Mouse (Mus musculus) left cerebral cortex, postnatal 14 days (tissue): Measurements from ENCODE around the gene Arnt2. TPM values are rescaled to one million over a fixed set of nuclear protein-coding genes. Genes with fewer than 3 reads are reported as not detected.

Experiments
- DNase-seq, 2 experiments: peaks; one replicate each; pipeline ENCODE4 v3.0.0; 2021 to 2022; ENCODE audit warnings: low spot score in 2 of 2, mixed read lengths in 1 of 2
- intact Hi-C: fragments of 180-260 bp; cut with DNase I; formaldehyde crosslinking; loops from one replicate; pipeline ENCODE4 v1.15.1; 2025
- total RNA-seq, 2 experiments: library from RNA; stranded (reverse); gene quantifications; 2 replicates each; pipeline ENCODE4 v1.2.3; 2021

Arnt2 gene
- total RNA-seq, 2 experiments from 2014 or later: 189 to 193 TPM

GRCm38 (mm10) chr7:84321542-84321941 lies 88.4 kb downstream of the Arnt2 start:
- intact Hi-C loops: no loop called here
- DNase-seq: no peak

DNA sequence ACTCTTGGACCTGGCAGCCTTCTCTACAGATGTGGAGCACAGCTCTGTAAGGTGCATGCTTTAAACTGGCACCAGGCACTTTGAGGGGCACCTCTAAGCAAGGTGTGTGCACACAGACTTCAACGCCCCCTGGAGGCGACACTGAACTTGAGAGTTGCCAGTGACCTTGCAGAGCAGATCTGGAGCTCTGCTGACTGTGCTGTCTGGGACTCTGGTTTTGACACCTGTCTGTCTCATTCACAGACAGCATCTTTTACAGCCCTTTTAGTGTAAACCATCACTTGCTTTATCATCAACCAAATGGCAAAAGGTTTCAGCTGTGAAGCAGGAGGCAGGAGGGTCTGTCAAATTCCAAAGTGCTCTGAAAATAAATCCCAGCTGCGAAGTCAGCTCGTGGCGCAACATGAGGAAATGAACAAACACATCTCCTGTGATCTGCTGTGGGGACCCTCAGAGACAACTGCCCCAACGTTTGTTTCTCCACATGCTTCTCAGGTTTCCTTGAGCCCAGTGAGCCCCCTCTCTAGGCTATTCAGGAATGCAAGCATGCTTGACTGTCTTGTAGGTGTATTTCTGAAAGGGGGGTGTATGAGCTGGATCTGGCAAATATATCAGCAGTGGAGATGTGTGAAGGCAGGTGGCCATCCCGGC lies 94.5 kb downstream of the Arnt2 start:
- intact Hi-C loops: no loop called here
- DNase-seq: no peak

DNA sequence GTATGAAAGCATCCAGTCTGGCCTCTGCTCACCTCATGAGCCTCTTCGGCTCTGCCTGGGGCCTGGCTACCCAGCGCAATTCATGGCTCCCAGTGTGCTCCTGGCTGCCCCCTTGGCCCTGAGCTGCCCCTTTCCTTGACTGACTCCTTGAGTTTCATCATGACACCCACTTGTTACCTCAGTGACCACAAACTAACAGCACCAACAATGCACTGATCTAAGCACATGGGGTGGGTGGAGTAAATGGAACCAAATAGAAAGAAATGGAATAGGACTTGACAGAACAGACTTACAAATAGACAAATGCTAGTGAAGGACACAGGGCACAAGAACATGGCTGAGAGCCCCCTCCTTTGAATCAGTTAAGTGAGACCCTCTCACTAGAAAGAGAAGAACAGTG lies 95.2 kb downstream of the Arnt2 start:
- no peak for DNase-seq
- intact Hi-C loops: no loop called here

GRCm38 (mm10) chr7:84311624-84312023 lies 98.4 kb downstream of the Arnt2 start:
- intact Hi-C loops: no loop called here

GRCm38 (mm10) chr7:84310909-84311311 lies 99.1 kb downstream of the Arnt2 start:
- intact Hi-C loops: no loop called here
- DNase-seq: no peak

More at GRCm38 (mm10) chr7:84311624-84312023, 98.4 kb downstream of the Arnt2 start:
- no peak for DNase-seq

DNA sequence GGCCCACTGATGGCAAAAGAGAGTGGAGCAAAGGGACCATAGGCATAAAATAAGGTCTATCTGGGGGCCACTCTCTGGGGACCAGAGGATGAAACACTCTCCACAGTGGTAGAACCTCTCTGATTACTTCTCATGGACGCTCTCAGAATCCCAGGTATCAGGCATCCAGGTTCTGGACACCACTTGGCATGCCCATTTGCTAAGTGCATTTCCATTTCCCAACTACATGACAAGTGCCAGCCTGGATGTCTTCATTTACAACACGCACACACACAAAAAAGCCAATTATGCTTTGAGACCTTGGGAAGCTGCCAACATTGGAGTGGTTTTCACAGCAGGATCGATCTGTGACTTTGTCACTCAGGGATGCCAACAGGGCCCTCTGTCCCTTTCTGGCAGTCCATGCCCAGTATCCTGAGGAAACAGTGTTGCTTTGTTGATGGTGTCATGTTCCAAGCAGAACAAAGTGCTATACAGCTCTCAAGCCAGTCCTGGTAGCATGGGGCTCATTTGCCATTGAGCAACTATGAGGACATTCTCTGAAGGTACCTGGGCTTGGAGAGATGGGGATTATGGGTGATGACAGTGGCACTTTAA lies 102.5 kb downstream of the Arnt2 start:
- intact Hi-C loops: no loop called here

GRCm38 (mm10) chr7:84300261-84300660 lies 109.7 kb downstream of the Arnt2 start:
- intact Hi-C loops: no loop called here
- no peak for DNase-seq

More for the DNA sequence above, 102.5 kb downstream of the Arnt2 start:
- no peak for DNase-seq

- intact Hi-C loops: no loop called here
- no peak for DNase-seq
Observed at GRCm38 (mm10) chr7:84299601-84300000, 110.4 kb downstream of the Arnt2 start.

DNA sequence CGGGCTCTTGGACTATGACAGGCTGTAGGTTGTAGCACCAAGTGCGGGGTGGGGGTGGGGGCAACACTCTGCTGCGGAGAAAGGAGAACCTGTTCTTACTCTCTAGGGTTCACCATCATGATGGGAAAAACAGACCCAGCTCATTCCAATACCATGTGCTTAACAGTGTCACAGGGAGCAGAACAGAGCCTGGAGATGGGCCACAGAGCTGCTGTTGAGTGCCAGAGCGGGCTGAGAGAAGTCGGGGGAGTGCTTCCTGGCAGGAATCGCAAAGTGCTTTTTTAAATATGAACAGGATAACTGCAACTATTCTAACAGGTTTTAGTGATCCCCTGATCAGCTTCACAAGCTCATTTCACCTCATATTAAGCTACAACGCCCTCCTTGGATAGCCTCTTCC lies 116.9 kb downstream of the Arnt2 start:
- no peak for DNase-seq
- intact Hi-C loops: no loop called here

DNA sequence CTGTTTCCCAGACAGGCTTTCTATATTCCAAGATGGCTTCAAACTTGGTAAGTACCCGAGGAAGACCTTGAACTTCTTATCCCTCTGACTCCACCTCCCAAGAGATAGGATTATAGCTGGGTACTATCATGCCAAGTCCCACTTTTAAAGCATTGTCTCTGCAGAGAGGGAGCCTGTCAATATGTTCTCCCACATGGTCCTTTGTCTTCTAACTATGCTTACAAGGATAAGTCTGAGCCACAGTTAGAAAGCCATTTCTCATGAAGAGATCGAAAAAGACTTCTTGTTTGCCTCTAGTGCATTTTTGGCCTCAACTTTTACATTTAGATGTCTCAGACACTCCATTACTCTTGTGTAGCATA lies 122.8 kb downstream of the Arnt2 start:
- no peak for DNase-seq
- intact Hi-C loops: loop anchor here (5.0 kb wide), 1 partner anchor 70 kb away; no protein-coding TSS in a partner anchor

DNA sequence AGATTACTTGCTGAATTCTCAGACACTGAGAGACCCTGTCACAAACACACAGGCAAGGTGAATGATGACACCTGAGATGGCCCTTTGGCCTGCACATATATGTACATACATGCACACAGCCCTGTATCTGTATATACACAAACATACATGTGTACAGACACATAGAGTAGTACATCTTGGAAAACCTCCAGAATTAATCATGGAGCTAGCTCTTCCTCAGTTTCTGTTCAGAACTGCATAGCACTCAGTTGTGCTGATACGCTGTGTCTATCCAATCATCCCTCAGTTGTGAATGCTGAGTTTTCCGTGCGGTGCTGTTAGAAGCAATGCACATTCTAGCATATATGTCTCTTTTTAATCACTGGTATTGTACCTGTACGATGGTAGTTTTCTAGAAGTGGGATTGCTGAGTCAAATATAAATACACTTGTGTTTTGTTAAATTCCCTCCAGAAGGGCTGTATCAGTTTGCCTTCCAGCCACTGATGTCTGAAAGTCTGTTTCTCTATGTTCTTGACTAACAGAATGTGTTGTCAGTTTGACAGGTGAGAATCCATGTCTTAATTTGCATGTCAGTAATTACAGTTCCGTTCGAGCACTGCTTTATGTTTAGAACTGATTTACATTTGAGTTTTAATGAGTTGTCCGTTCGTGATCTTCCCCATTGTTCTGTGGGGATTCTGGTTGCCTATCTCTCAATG lies 123.3 kb downstream of the Arnt2 start:
- DNase-seq: no peak
- intact Hi-C loops: loop anchor here (5.0 kb wide), 1 partner anchor 71 kb away; no protein-coding TSS in a partner anchor

DNA sequence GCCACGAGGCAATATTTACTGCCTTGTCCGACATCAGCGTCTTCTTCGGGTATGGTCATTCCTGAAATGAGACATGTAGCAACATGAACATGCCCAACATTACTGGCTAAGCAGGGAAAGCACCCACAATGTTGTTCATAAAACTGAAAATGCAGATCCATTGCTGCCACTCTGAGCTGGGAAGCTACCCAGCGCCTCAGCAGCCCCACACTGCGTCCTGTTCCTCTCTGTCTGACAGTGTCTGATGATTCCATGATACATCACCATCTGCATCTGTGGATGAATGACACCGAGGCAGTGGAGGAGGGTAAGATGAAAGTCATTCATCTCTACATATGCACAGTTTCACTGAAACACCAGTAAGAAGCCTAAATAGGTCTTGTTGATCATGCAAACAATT lies 124.2 kb downstream of the Arnt2 start:
- no peak for DNase-seq
- intact Hi-C loops: loop anchor here (5.0 kb wide), 1 partner anchor 72 kb away; no protein-coding TSS in a partner anchor

DNA sequence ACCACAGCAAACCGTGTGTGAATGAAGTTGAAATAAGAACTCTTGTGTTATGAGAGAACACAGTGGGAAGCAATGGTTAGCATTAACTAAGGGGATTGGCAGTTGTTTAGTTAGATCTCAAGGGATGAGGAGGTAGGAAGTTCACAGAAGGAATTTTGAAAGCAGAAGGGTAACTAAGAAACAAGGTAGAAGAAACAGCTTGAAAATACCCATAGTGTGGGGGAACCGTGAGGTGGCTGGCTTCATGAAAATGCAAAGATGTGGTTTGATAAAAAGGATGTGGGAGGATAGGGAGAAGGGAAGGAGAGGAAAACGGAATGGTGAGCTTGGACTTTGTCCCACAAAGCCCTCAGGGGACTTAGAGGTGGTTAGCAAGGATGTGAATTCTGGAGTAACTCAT lies 125.0 kb downstream of the Arnt2 start:
- DNase-seq: peak in 1 of 2 experiments; percentile 64
- intact Hi-C loops: loop anchor here (5.0 kb wide), 1 partner anchor 72 kb away; no protein-coding TSS in a partner anchor

- no peak for DNase-seq
- intact Hi-C loops: no loop called here
Observed at GRCm38 (mm10) chr7:84282231-84282630, 127.7 kb downstream of the Arnt2 start.

- no peak for DNase-seq
- intact Hi-C loops: no loop called here
Observed at GRCm38 (mm10) chr7:84279231-84279630, 130.7 kb downstream of the Arnt2 start.

DNA sequence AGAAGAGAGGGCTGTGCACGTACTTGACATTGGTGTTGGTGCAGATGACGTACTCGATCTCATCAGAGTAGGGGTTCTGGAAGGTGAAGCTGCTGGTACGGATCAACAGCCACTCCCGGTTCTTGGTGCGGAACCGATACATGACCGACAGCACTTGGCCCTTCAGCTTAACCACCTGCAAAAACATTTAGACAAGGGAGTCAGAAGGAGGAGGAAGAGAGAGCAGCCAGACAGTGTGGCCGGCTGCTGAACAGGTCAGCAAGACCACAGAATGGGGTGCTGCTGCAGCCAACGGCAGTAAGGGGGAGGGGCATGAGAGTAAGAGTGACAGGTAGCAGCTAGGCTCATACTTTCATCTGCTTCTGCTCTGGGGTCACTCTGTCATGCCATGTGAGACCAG lies 134.7 kb downstream of the Arnt2 start:
- intact Hi-C loops: no loop called here
- no peak for DNase-seq

DNA sequence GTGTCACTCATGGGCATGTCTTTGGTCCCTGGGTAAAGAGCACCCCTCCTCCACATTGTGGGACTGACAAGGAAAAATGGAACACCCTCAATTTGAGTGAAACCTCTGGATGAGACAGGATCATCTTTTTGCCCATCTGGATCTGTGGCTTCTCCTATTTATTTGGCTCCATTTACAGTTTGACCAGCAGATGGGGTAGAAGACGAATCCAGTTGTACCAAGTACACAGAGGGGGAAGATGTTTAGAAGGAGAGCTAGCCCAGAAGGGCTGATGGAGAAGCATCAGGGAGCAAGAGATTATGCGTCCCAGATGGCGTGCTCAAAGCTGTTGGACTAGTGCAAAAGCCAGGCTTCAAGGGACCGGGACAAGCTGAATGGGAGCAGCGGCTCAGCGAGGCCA lies 136.0 kb downstream of the Arnt2 start:
- DNase-seq: no peak
- intact Hi-C loops: loop anchor here (5.0 kb wide), 1 partner anchor 362 kb away; no protein-coding TSS in a partner anchor

GRCm38 (mm10) chr7:84272206-84272818 lies 137.7 kb downstream of the Arnt2 start:
- intact Hi-C loops: loop anchor here (1.0 to 5.0 kb wide), 2 partner anchors 183 to 360 kb away; no protein-coding TSS in a partner anchor

DNA sequence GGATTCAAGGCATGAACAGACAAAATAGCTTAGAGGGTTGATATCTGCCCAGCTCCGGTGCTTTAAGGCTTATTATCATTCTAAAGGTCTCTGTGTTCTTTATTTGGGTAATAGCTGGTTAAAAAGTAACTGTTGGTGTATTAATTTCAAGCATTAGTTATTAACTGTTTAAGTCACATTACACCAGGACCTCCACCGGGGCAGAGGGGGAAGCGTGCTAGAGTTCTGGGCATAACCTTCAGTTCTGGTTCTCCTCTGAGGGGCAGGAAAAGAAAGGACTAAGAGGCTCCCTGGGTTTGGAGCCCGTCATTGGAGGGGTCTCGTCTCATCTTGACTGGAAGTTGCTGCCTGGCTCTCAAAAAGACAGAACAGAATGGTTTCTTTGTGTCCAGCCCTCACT lies 138.5 kb downstream of the Arnt2 start:
- intact Hi-C loops: loop anchor here (5.0 kb wide), 1 partner anchor 359 kb away; no protein-coding TSS in a partner anchor
- DNase-seq: no peak

More at GRCm38 (mm10) chr7:84272206-84272818, 137.7 kb downstream of the Arnt2 start:
- DNase-seq: peak; percentile 77 to 78

DNA sequence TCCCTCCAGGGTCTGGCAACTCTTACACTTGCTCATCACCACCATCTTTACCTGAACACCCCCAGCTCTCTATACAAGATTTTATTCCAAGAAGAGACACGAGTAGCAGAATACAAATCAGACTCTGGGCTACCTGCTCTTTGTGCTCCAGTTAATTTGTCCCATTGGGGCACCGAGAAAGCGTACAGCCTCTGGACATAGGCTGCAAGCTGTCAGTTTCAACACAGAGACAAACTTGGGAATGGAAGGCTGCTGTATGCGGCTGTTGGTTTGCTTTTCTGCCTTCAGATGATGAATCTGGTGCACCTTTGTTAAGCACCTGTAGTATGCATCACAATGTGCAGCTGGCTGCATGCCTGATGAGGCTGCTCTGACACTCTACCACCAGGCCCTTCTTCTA lies 146.5 kb downstream of the Arnt2 start:
- DNase-seq: no peak
- intact Hi-C loops: no loop called here
